Mouse (Mus musculus): ENCODE results near the gene Psme4.
A peak's percentile ranks its signal among the peaks of the same experiment; 100 is the strongest.

The Psme4 gene

GRCm38 (mm10) chr11:30786230-30786983, 14.9 kb downstream of the Psme4 start:
- no peak for DNase-seq (ENCODE audit: low spot score)

- DNase-seq (ENCODE audit: low spot score): no peak
Observed at GRCm38 (mm10) chr11:30792680-30793079, 21.2 kb downstream of the Psme4 start.

GRCm38 (mm10) chr11:30793753-30794152, 22.2 kb downstream of the Psme4 start:
- no peak for DNase-seq (ENCODE audit: low spot score)

- DNase-seq (ENCODE audit: low spot score): no peak
Observed at GRCm38 (mm10) chr11:30797236-30797635, 25.7 kb downstream of the Psme4 start.

- peak; percentile 42 for DNase-seq (ENCODE audit: low spot score)
Observed at GRCm38 (mm10) chr11:30799496-30799895, 28.0 kb downstream of the Psme4 start.

GRCm38 (mm10) chr11:30800091-30800490, 28.6 kb downstream of the Psme4 start:
- DNase-seq (ENCODE audit: low spot score): no peak

GRCm38 (mm10) chr11:30802421-30802820, 30.9 kb downstream of the Psme4 start:
- no peak for DNase-seq (ENCODE audit: low spot score)

- no peak for DNase-seq (ENCODE audit: low spot score)
Observed at GRCm38 (mm10) chr11:30821116-30821515, 49.6 kb downstream of the Psme4 start.

GRCm38 (mm10) chr11:30838793-30839192, 67.3 kb downstream of the Psme4 start:
- DNase-seq (ENCODE audit: low spot score): peak; percentile 4

- DNase-seq (ENCODE audit: low spot score): no peak
Observed at GRCm38 (mm10) chr11:30844355-30844754, 72.8 kb downstream of the Psme4 start.

GRCm38 (mm10) chr11:30872425-30872824, 100.9 kb downstream of the Psme4 start:
- no peak for DNase-seq (ENCODE audit: low spot score)

- DNase-seq (ENCODE audit: low spot score): no peak
Observed at GRCm38 (mm10) chr11:30885171-30885871, 113.8 kb downstream of the Psme4 start, which contains the start of the genes Gpr75 and Asb3. Gene Gpr75, plus strand, starts transcription at chr11:30885358. Gene Asb3, plus strand, starts transcription at chr11:30885416.

- DNase-seq (ENCODE audit: low spot score): no peak
Observed at GRCm38 (mm10) chr11:30888153-30888552, 116.6 kb downstream of the Psme4 start.

GRCm38 (mm10) chr11:30896201-30896600, 124.7 kb downstream of the Psme4 start:
- no peak for DNase-seq (ENCODE audit: low spot score)

- no peak for DNase-seq (ENCODE audit: low spot score)
Observed at GRCm38 (mm10) chr11:30899312-30899711, 127.8 kb downstream of the Psme4 start.

GRCm38 (mm10) chr11:30912311-30912710, 140.8 kb downstream of the Psme4 start:
- DNase-seq (ENCODE audit: low spot score): no peak

- DNase-seq (ENCODE audit: low spot score): no peak
Observed at GRCm38 (mm10) chr11:30920641-30921040, 149.1 kb downstream of the Psme4 start.

GRCm38 (mm10) chr11:30923283-30923682, 151.8 kb downstream of the Psme4 start:
- no peak for DNase-seq (ENCODE audit: low spot score)

GRCm38 (mm10) chr11:30928079-30928478, 156.6 kb downstream of the Psme4 start:
- peak; percentile 29 for DNase-seq (ENCODE audit: low spot score)

- DNase-seq (ENCODE audit: low spot score): no peak
Observed at GRCm38 (mm10) chr11:30928498-30928897, 157.0 kb downstream of the Psme4 start.

All from c-Kit-positive CD71-positive TER-119-positive erythroid progenitor cells, embryonic 14.5 days (primary cell).